20 mouse cellular contexts compared by ENCODE assay signal in genomic region chr1:122161798-122162197, GRCm38 (mm10).
DNase-seq lines count a peak whose midpoint lies in the region; ATAC-seq lines count a peak whose summit lies in the region.
"Had no signal": no experiment of that assay in that cellular context is flagged by ENCODE, and none has a peak within 500 bp of the region (broad histone marks: within the 10 kb centered on the region; RNA-seq: fewer than 3 reads in every experiment).

No protein-coding gene starts in this region.

- no peaks in the 10 kb centered on the region for H3K9me3 ChIP-seq in embryonic facial prominence, embryonic 14.5 days (ENCODE audit: control insufficient read depth, low read length)
- no peaks in the 10 kb centered on the region for H3K9me3 ChIP-seq in embryonic facial prominence, embryonic 10.5 days
- H3K9me3 ChIP-seq in midbrain, embryonic 11.5 days (ENCODE audit: control insufficient read depth, low read length): no peaks in the 10 kb centered on the region
- no peaks in the 10 kb centered on the region for H3K9me3 ChIP-seq in midbrain, embryonic 16.5 days (replicated peaks; ENCODE audit: control insufficient read depth, low read length, poor library complexity, severe bottlenecking)
- H3K9me3 ChIP-seq: heart, embryonic 13.5 days had no signal

- no peaks in the 10 kb centered on the region for H3K27me3 ChIP-seq in embryonic facial prominence, embryonic 14.5 days (replicated peaks; ENCODE audit: control insufficient read depth, insufficient read depth, low read length)
- no peaks in the 10 kb centered on the region for H3K27me3 ChIP-seq in embryonic facial prominence, embryonic 10.5 days (replicated peaks; ENCODE audit: low read depth, poor library complexity, severe bottlenecking)
- no peaks in the 10 kb centered on the region for H3K27me3 ChIP-seq in midbrain, embryonic 11.5 days (ENCODE audit: control insufficient read depth, insufficient read depth, low read length)
- no peaks in the 10 kb centered on the region for H3K27me3 ChIP-seq in midbrain, embryonic 16.5 days (ENCODE audit: control insufficient read depth, insufficient read depth, low read depth, low read length)
- H3K27me3 ChIP-seq: heart, embryonic 13.5 days had no signal

- no peaks in the 10 kb centered on the region for H3K4me1 ChIP-seq in embryonic facial prominence, embryonic 14.5 days (ENCODE audit: control insufficient read depth, insufficient read depth, low read length)
- no peaks in the 10 kb centered on the region for H3K4me1 ChIP-seq in embryonic facial prominence, embryonic 10.5 days
- H3K4me1 ChIP-seq in midbrain, embryonic 11.5 days (ENCODE audit: control insufficient read depth, insufficient read depth, low read length): no peaks in the 10 kb centered on the region
- H3K4me1 ChIP-seq in midbrain, embryonic 16.5 days (ENCODE audit: control insufficient read depth, insufficient read depth, low read length): no peaks in the 10 kb centered on the region
- H3K4me1 ChIP-seq: heart, embryonic 13.5 days had no signal

- DNase-seq in embryonic facial prominence, embryonic 14.5 days (ENCODE audit: low spot score): peak; percentile 23
- DNase-seq in embryonic facial prominence, embryonic 10.5 days (ENCODE audit: low spot score): no peak
- DNase-seq in midbrain, embryonic 11.5 days (ENCODE audit: low spot score, missing footprints): no peak
- DNase-seq in brain, adult 2 months (ENCODE audit: low read depth, low spot score): peak; percentile 49
- DNase-seq in telencephalon, adult 2 months (ENCODE audit: low read depth, low spot score): peak; percentile 21
- DNase-seq in lung, postnatal 4 days: no peak
- DNase-seq: adrenal gland, adult 8-10 months; adrenal gland, postnatal 36 days; B cell, adult 2 months; cerebellum, adult 18-20 months; cerebellum, adult 9-11 months; forebrain, postnatal 0 days; gastrocnemius, postnatal 36 days; heart, adult 11 months; heart, postnatal 36 days had no signal

- no peak overlapping the region for H3K27ac ChIP-seq in embryonic facial prominence, embryonic 14.5 days (replicated peaks; ENCODE audit: low read depth, low read length)
- no peak overlapping the region for H3K27ac ChIP-seq in embryonic facial prominence, embryonic 10.5 days (replicated peaks)
- no peak overlapping the region for H3K27ac ChIP-seq in midbrain, embryonic 11.5 days (ENCODE audit: low read depth, low read length)
- H3K27ac ChIP-seq in midbrain, embryonic 16.5 days (ENCODE audit: low read length): no peak overlapping the region
- H3K27ac ChIP-seq: heart, embryonic 13.5 days had no signal

- no peak overlapping the region for H3K4me3 ChIP-seq in embryonic facial prominence, embryonic 14.5 days (ENCODE audit: low read depth, low read length)
- H3K4me3 ChIP-seq in embryonic facial prominence, embryonic 10.5 days: no peak overlapping the region
- no peak overlapping the region for H3K4me3 ChIP-seq in midbrain, embryonic 11.5 days (ENCODE audit: low read depth, low read length)
- no peak overlapping the region for H3K4me3 ChIP-seq in midbrain, embryonic 16.5 days (ENCODE audit: low read depth, low read length)
- H3K4me3 ChIP-seq: heart, embryonic 13.5 days had no signal

- WGBS in embryonic facial prominence, embryonic 14.5 days: 79% methylated on average over 1 of the region's 1 CpGs
- WGBS in embryonic facial prominence, embryonic 10.5 days: 77% methylated on average over 1 of the region's 1 CpGs
- 82% methylated on average over 1 of the region's 1 CpGs for WGBS in midbrain, embryonic 11.5 days
- WGBS in midbrain, embryonic 16.5 days: 71% methylated on average over 1 of the region's 1 CpGs

- H3K9ac ChIP-seq in embryonic facial prominence, embryonic 14.5 days (ENCODE audit: low read depth, low read length): no peak overlapping the region
- H3K9ac ChIP-seq in midbrain, embryonic 11.5 days (ENCODE audit: low read length): no peak overlapping the region
- H3K9ac ChIP-seq in midbrain, embryonic 16.5 days (ENCODE audit: low read depth, low read length): no peak overlapping the region
- H3K9ac ChIP-seq: forebrain, postnatal 0 days; heart, embryonic 13.5 days had no signal

- H3K36me3 ChIP-seq in embryonic facial prominence, embryonic 14.5 days (ENCODE audit: control insufficient read depth, insufficient read depth, low read length): no peaks in the 10 kb centered on the region
- H3K36me3 ChIP-seq in embryonic facial prominence, embryonic 10.5 days (replicated peaks): no peaks in the 10 kb centered on the region
- H3K36me3 ChIP-seq in midbrain, embryonic 11.5 days (ENCODE audit: control insufficient read depth, insufficient read depth, low read length): no peaks in the 10 kb centered on the region
- H3K36me3 ChIP-seq in midbrain, embryonic 16.5 days (ENCODE audit: control insufficient read depth, insufficient read depth, low read length): no peaks in the 10 kb centered on the region
- H3K36me3 ChIP-seq: G1E; heart, embryonic 13.5 days had no signal

- no peak overlapping the region for H3K4me2 ChIP-seq in embryonic facial prominence, embryonic 14.5 days (ENCODE audit: low read depth, low read length)
- no peak overlapping the region for H3K4me2 ChIP-seq in midbrain, embryonic 11.5 days
- no peak overlapping the region for H3K4me2 ChIP-seq in midbrain, embryonic 16.5 days (ENCODE audit: low read length)
- H3K4me2 ChIP-seq: heart, embryonic 13.5 days had no signal

- no peak for ATAC-seq in embryonic facial prominence, embryonic 14.5 days (ENCODE audit: low read depth)
- peak; percentile 40; the same call in 1 of the 2 replicates for ATAC-seq in midbrain, embryonic 11.5 days (ENCODE audit: low FRiP score)
- no peak for ATAC-seq in midbrain, embryonic 16.5 days
- ATAC-seq: CD4-positive, CD25-positive, alpha-beta regulatory T cell, adult 4 months; forebrain, postnatal 0 days; intestine, embryonic 16.5 days had no signal

Comparison
In these comparisons a context has a peak if more than half of its experiments do, and no peak if none do; other contexts are left out.
1. DNase-seq: peak in embryonic facial prominence, embryonic 14.5 days (single experiment), brain, adult 2 months (single experiment) and telencephalon, adult 2 months (single experiment); none in embryonic facial prominence, embryonic 10.5 days (single experiment), midbrain, embryonic 11.5 days (single experiment) and lung, postnatal 4 days (0 of 2).